Mouse (Mus musculus): ENCODE results near the gene Abcc10. TPM values are rescaled to one million over a fixed set of nuclear protein-coding genes. Genes with fewer than 3 reads are reported as not detected.

Gene Abcc10
- total and polyA plus RNA-seq, 3 experiments, result 1.1 to 4.1 (median 3.8) TPM

GRCm38 (mm10) chr17:46306956-46307355, 21.2 kb downstream of the Abcc10 start:
- Histone ChIP-seq H3K4me2 (ENCODE audit: insufficient read depth, low read depth, poor library complexity, severe bottlenecking) (no peak overlapping the region), H3K79me2 (replicated peaks; ENCODE audit: control insufficient read depth, extremely low read depth, insufficient read depth, poor library complexity, severe bottlenecking) (no peaks in the 10 kb centered on the region), H3K9me3 (replicated peaks; ENCODE audit: low read length) (no peaks in the 10 kb centered on the region), H3K36me3 (replicated peaks in 1 of 2; ENCODE audit: control insufficient read depth in 1 of 2, insufficient read depth in 1 of 2, low read length in 1 of 2) (peaks cover 7 to 63% of the 10 kb centered on the region in 2 experiments), H3K4me1 (ENCODE audit: control insufficient read depth in 1 of 2, insufficient read depth in 2 of 2) (peaks cover 0 to 11% of the 10 kb centered on the region in 2 experiments; a peak in 2 of 4 replicates), H3K4me3 (replicated peaks in 1 of 3; ENCODE audit: low read depth in 2 of 3, low read length in 2 of 3, poor library complexity in 1 of 3) (no peak overlapping the region), H3K27ac (ENCODE audit: insufficient read depth, low read depth) (no peak overlapping the region), H3K27me3 (replicated peaks) (no peaks in the 10 kb centered on the region), H3K9ac (ENCODE audit: insufficient read depth, low read depth) (no peak overlapping the region)
- dilution Hi-C loops (cut with MboI; ENCODE audit: extremely low pct_ligation_motif_present, extremely low pct_unique_long_range_greater_than_20kb, low sequenced_read_pairs) (no loop called here), in situ Hi-C loops (cut with MboI; ENCODE audit: low pct_ligation_motif_present, low pct_unique_long_range_greater_than_20kb, low sequenced_read_pairs) (no loop called here)
- no peak for TF ChIP-seq JUN (IDR thresholded peaks at IDR 0.05; ENCODE audit: insufficient read depth, low read depth, low read length)
- TF ChIP-seq TBP (conservative IDR thresholded peaks at IDR 0.05; ENCODE audit: low read depth, low read length), result no peak
- no peak for TF ChIP-seq MAZ (IDR thresholded peaks at IDR 0.05; ENCODE audit: low read depth, low read length)
- no peak for TF ChIP-seq E2F4 (IDR thresholded peaks at IDR 0.05; ENCODE audit: insufficient replicate concordance, low read depth, low read length)
- TF ChIP-seq IRF4 (IDR thresholded peaks at IDR 0.05; ENCODE audit: low read depth, low read length), result no peak
- TF ChIP-seq MYC (IDR thresholded peaks at IDR 0.05; ENCODE audit: low read depth, low read length), result no peak
- no peak for TF ChIP-seq MAFK (IDR thresholded peaks at IDR 0.05; ENCODE audit: insufficient replicate concordance, low read length)
- no peak for TF ChIP-seq KAT2A (IDR thresholded peaks at IDR 0.05; ENCODE audit: insufficient replicate concordance, low read length)
- no peak for TF ChIP-seq SIN3A (IDR thresholded peaks at IDR 0.05; ENCODE audit: low read length)
- no peak for TF ChIP-seq CTCF (conservative IDR thresholded peaks at IDR 0.05 in 1 of 2, IDR thresholded peaks at IDR 0.05 in 1 of 2; ENCODE audit: low read depth in 2 of 2, low read length in 2 of 2)
- TF ChIP-seq NELFE (IDR thresholded peaks at IDR 0.05; ENCODE audit: low read depth, low read length), result no peak
- TF ChIP-seq ELF1 (IDR thresholded peaks at IDR 0.05; ENCODE audit: low read depth, low read length), result no peak
- no peak for TF ChIP-seq MEF2A (IDR thresholded peaks at IDR 0.05; ENCODE audit: borderline replicate concordance, low read depth, low read length)
- DNase-seq (ENCODE audit: extremely low read depth), result no peak

- no peak overlapping the region for H3K4me3 ChIP-seq (replicated peaks in 1 of 3; ENCODE audit: low read depth in 2 of 3, low read length in 2 of 3, poor library complexity in 1 of 3)
- H3K9ac ChIP-seq (ENCODE audit: insufficient read depth, low read depth), result no peak overlapping the region
- dilution Hi-C loops (cut with MboI; ENCODE audit: extremely low pct_ligation_motif_present, extremely low pct_unique_long_range_greater_than_20kb, low sequenced_read_pairs), result no loop called here
- no peak for TF ChIP-seq PAX5 (IDR thresholded peaks at IDR 0.05; ENCODE audit: low read length)
- no peak for TF ChIP-seq ZNF384 (IDR thresholded peaks at IDR 0.05; ENCODE audit: low read depth, low read length)
- no peak for TF ChIP-seq KAT2A (IDR thresholded peaks at IDR 0.05; ENCODE audit: insufficient replicate concordance, low read length)
- no peak for TF ChIP-seq NELFE (IDR thresholded peaks at IDR 0.05; ENCODE audit: low read depth, low read length)
- TF ChIP-seq RCOR1 (conservative IDR thresholded peaks at IDR 0.05; ENCODE audit: low read depth, low read length), result no peak
- TF ChIP-seq HCFC1 (IDR thresholded peaks at IDR 0.05; ENCODE audit: low read depth, low read length), result no peak
- TF ChIP-seq CHD1 (IDR thresholded peaks at IDR 0.05; ENCODE audit: low read depth, low read length), result no peak
- peaks cover 3 to 53% of the 10 kb centered on the region in 2 experiments for H3K36me3 ChIP-seq (replicated peaks in 1 of 2; ENCODE audit: control insufficient read depth in 1 of 2, insufficient read depth in 1 of 2, low read length in 1 of 2)
- H3K27me3 ChIP-seq (replicated peaks), result no peaks in the 10 kb centered on the region
- in situ Hi-C loops (cut with MboI; ENCODE audit: low pct_ligation_motif_present, low pct_unique_long_range_greater_than_20kb, low sequenced_read_pairs), result no loop called here
- H3K4me2 ChIP-seq (ENCODE audit: insufficient read depth, low read depth, poor library complexity, severe bottlenecking), result no peak overlapping the region
- H3K9me3 ChIP-seq (replicated peaks; ENCODE audit: low read length), result no peaks in the 10 kb centered on the region
- DNase-seq (ENCODE audit: extremely low read depth), result no peak
- no peak overlapping the region for H3K27ac ChIP-seq (ENCODE audit: insufficient read depth, low read depth)
- H3K79me2 ChIP-seq (replicated peaks; ENCODE audit: control insufficient read depth, extremely low read depth, insufficient read depth, poor library complexity, severe bottlenecking), result no peaks in the 10 kb centered on the region
- peaks cover 3 to 11% of the 10 kb centered on the region in 2 experiments; a peak in 3 of 4 replicates for H3K4me1 ChIP-seq (ENCODE audit: control insufficient read depth in 1 of 2, insufficient read depth in 2 of 2)
Measured at GRCm38 (mm10) chr17:46304184-46304583, 24.0 kb downstream of the Abcc10 start.

All from CH12.LX (cell line).